Mouse (Mus musculus) MEL (cell line): ENCODE results near the gene Tmem63a. TPM values are rescaled to one million over a fixed set of nuclear protein-coding genes. Genes with fewer than 3 reads are reported as not detected.

Experiments
- DNase-seq: peaks from one replicate; pipeline ENCODE4 v3.0.0; 2011; ENCODE audit warnings: low read depth, low spot score
- H3K27ac ChIP-seq: 2 replicates; pipeline ENCODE4 v1.5.1; 2012; ENCODE audit warnings: low read depth, mild to moderate bottlenecking, control low read depth, low read length, moderate library complexity; ENCODE audit not compliant: control insufficient read depth
- H3K27me3 ChIP-seq, 2 experiments: fragments of 150-350 bp in 1 of 2; sonication (generic) in 1 of 2; 2 replicates each; pipeline ENCODE4 v1.6.1; 2012; ENCODE audit warnings: low read length in 2 of 2, mild to moderate bottlenecking in 2 of 2, improper control_type of control experiment in 1 of 2, moderate library complexity in 1 of 2; ENCODE audit not compliant: insufficient read depth in 2 of 2, control insufficient read depth in 1 of 2
- H3K36me3 ChIP-seq, 2 experiments: 2 replicates each; pipeline ENCODE4 v1.6.1; 2012 to 2014; ENCODE audit warnings: low read length in 2 of 2, improper control_type of control experiment in 1 of 2, inconsistent platforms in 1 of 2, mild to moderate bottlenecking in 1 of 2; ENCODE audit not compliant: insufficient read depth in 2 of 2, control insufficient read depth in 1 of 2
- H3K4me1 ChIP-seq, 2 experiments: fragments of 150-350 bp in 1 of 2; sonication (generic) in 1 of 2; 2 replicates each; pipeline ENCODE4 v1.6.1; 2012; ENCODE audit warnings: low read length in 2 of 2, improper control_type of control experiment in 1 of 2, mild to moderate bottlenecking in 1 of 2; ENCODE audit not compliant: insufficient read depth in 2 of 2, control insufficient read depth in 1 of 2
- H3K4me3 ChIP-seq, 2 experiments: fragments of 150-350 bp in 1 of 2; sonication (generic) in 1 of 2; 2 replicates each; pipeline ENCODE4 v1.5.1; 2012; ENCODE audit warnings: low read depth in 2 of 2, low read length in 2 of 2, mild to moderate bottlenecking in 2 of 2, moderate library complexity in 2 of 2, control low read depth in 1 of 2, improper control_type of control experiment in 1 of 2; ENCODE audit not compliant: control insufficient read depth in 1 of 2, insufficient read depth in 1 of 2
- H3K79me2 ChIP-seq: 2 replicates; pipeline ENCODE4 v1.6.1; 2012; ENCODE audit warnings: mild to moderate bottlenecking, low read length, moderate library complexity; ENCODE audit not compliant: control insufficient read depth, poor library complexity, insufficient read depth
- H3K9ac ChIP-seq: 2 replicates; pipeline ENCODE4 v1.6.1; 2012; ENCODE audit warnings: low read depth, mild to moderate bottlenecking, control low read depth, low read length, moderate library complexity; ENCODE audit not compliant: control insufficient read depth, poor library complexity, severe bottlenecking
- H3K9me3 ChIP-seq: fragments of 150-350 bp; sonication (generic); replicated peaks from 2 replicates; pipeline ENCODE4 v1.6.1; 2012; ENCODE audit warnings: mild to moderate bottlenecking, low read length, improper control_type of control experiment, moderate library complexity; ENCODE audit not compliant: insufficient read depth
- BHLHE40 ChIP-seq: IDR thresholded peaks from 2 replicates; pipeline ENCODE4 v1.6.1; 2012; ENCODE audit warnings: low read depth, mild to moderate bottlenecking, inconsistent platforms, low read length, improper control_type of control experiment, borderline replicate concordance
- CHD2 ChIP-seq: IDR thresholded peaks from 2 replicates; pipeline ENCODE4 v1.6.1; 2011; ENCODE audit warnings: low read length, improper control_type of control experiment
- CTCF ChIP-seq, 3 experiments: IDR thresholded peaks in 2 of 3; conservative IDR thresholded peaks in 1 of 3; 2 replicates each; pipeline ENCODE4 v1.5.1; 2011 to 2012; ENCODE audit warnings: low read length in 3 of 3, low read depth in 2 of 3, mild to moderate bottlenecking in 2 of 3, improper control_type of control experiment in 1 of 3, inconsistent platforms in 1 of 3, mixed read lengths in 1 of 3, moderate library complexity in 1 of 3; ENCODE audit not compliant: control insufficient read depth in 1 of 3, insufficient read depth in 1 of 3, poor library complexity in 1 of 3, severe bottlenecking in 1 of 3
- ELF1 ChIP-seq: IDR thresholded peaks from 2 replicates; pipeline ENCODE4 v1.6.1; 2014; ENCODE audit warnings: low read depth, mild to moderate bottlenecking, inconsistent platforms, low read length, improper control_type of control experiment, moderate library complexity
- EP300 ChIP-seq, 2 experiments: IDR thresholded peaks; 2 replicates each; pipeline ENCODE4 v1.6.1; 2011; ENCODE audit warnings: improper control_type of control experiment in 2 of 2, low read length in 2 of 2, low read depth in 1 of 2, mild to moderate bottlenecking in 1 of 2
- GABPA ChIP-seq: IDR thresholded peaks from 2 replicates; pipeline ENCODE4 v1.6.1; 2012; ENCODE audit warnings: low read depth, mild to moderate bottlenecking, inconsistent platforms, low read length, improper control_type of control experiment, moderate library complexity
- GATA1 ChIP-seq: IDR thresholded peaks from 2 replicates; pipeline ENCODE4 v1.6.1; 2011; ENCODE audit warnings: low read depth, low read length, improper control_type of control experiment
- HCFC1 ChIP-seq: IDR thresholded peaks from 2 replicates; pipeline ENCODE4 v1.6.1; 2012; ENCODE audit warnings: low read depth, mild to moderate bottlenecking, inconsistent platforms, low read length, improper control_type of control experiment, moderate library complexity
- JUND ChIP-seq: IDR thresholded peaks from 2 replicates; pipeline ENCODE4 v1.6.1; 2011; ENCODE audit warnings: low read depth, mild to moderate bottlenecking, improper control_type of control experiment, low read length
- KAT2A ChIP-seq: conservative IDR thresholded peaks from 2 replicates; pipeline ENCODE4 v1.6.1; 2012; ENCODE audit warnings: low read depth, low read length, improper control_type of control experiment, inconsistent platforms
- MAFK ChIP-seq: IDR thresholded peaks from 2 replicates; pipeline ENCODE4 v1.6.1; 2011; ENCODE audit warnings: low read depth, mild to moderate bottlenecking, low read length, improper control_type of control experiment, borderline replicate concordance
- MAZ ChIP-seq: IDR thresholded peaks from 2 replicates; pipeline ENCODE4 v1.6.1; 2012; ENCODE audit warnings: low read depth, mild to moderate bottlenecking, inconsistent platforms, low read length, improper control_type of control experiment
- MEF2A ChIP-seq: IDR thresholded peaks from 2 replicates; pipeline ENCODE4 v1.6.1; 2014; ENCODE audit warnings: low read depth, mild to moderate bottlenecking, inconsistent platforms, low read length, improper control_type of control experiment; ENCODE audit not compliant: poor library complexity, insufficient replicate concordance, severe bottlenecking; ENCODE audit errors: extremely low read depth
- MXI1 ChIP-seq: IDR thresholded peaks from 2 replicates; pipeline ENCODE4 v1.6.1; 2011; ENCODE audit warnings: mild to moderate bottlenecking, low read depth, low read length, improper control_type of control experiment
- MYB ChIP-seq: IDR thresholded peaks from 2 replicates; pipeline ENCODE4 v1.6.1; 2011; ENCODE audit warnings: mild to moderate bottlenecking, low read depth, low read length, improper control_type of control experiment
- MYC ChIP-seq: IDR thresholded peaks from 2 replicates; pipeline ENCODE4 v1.6.1; 2011; ENCODE audit warnings: low read depth, mild to moderate bottlenecking, low read length, improper control_type of control experiment, moderate library complexity
- NELFE ChIP-seq: IDR thresholded peaks from 2 replicates; pipeline ENCODE4 v1.6.1; 2011; ENCODE audit warnings: low read depth, low read length, improper control_type of control experiment
- NRF1 ChIP-seq: IDR thresholded peaks from 2 replicates; pipeline ENCODE4 v1.6.1; 2014; ENCODE audit warnings: low read depth, mild to moderate bottlenecking, inconsistent platforms, low read length, improper control_type of control experiment, moderate library complexity; ENCODE audit not compliant: poor library complexity, insufficient read depth, severe bottlenecking
- POLR2AphosphoS2 ChIP-seq: IDR thresholded peaks from 2 replicates; pipeline ENCODE4 v1.6.1; 2011; ENCODE audit warnings: low read length, improper control_type of control experiment
- POLR2AphosphoS5 ChIP-seq: IDR thresholded peaks from 2 replicates; pipeline ENCODE4 v1.6.1; 2012; ENCODE audit warnings: low read depth, borderline replicate concordance, mild to moderate bottlenecking, inconsistent platforms, low read length, moderate library complexity, mixed read lengths
- RAD21 ChIP-seq: IDR thresholded peaks from 2 replicates; pipeline ENCODE4 v1.6.1; 2011; ENCODE audit warnings: mild to moderate bottlenecking, low read depth, low read length, improper control_type of control experiment
- RCOR1 ChIP-seq: IDR thresholded peaks from 2 replicates; pipeline ENCODE4 v1.6.1; 2012; ENCODE audit warnings: low read depth, mild to moderate bottlenecking, inconsistent platforms, low read length, improper control_type of control experiment
- SIN3A ChIP-seq: IDR thresholded peaks from 2 replicates; pipeline ENCODE4 v1.6.1; 2012; ENCODE audit warnings: low read length, improper control_type of control experiment, inconsistent platforms
- TAL1 ChIP-seq: IDR thresholded peaks from 2 replicates; pipeline ENCODE4 v1.6.1; 2012; ENCODE audit warnings: mild to moderate bottlenecking, inconsistent platforms, low read length, moderate library complexity, mixed read lengths
- TBP ChIP-seq: IDR thresholded peaks from 2 replicates; pipeline ENCODE4 v1.8.0; 2011; ENCODE audit warnings: low read depth, low read length, improper control_type of control experiment
- TCF12 ChIP-seq: IDR thresholded peaks from 2 replicates; pipeline ENCODE4 v1.6.1; 2014; ENCODE audit warnings: low read depth, mild to moderate bottlenecking, inconsistent platforms, low read length, improper control_type of control experiment, moderate library complexity
- UBTF ChIP-seq: IDR thresholded peaks from 2 replicates; pipeline ENCODE4 v1.6.1; 2012; ENCODE audit warnings: low read depth, mild to moderate bottlenecking, inconsistent platforms, low read length, improper control_type of control experiment, moderate library complexity, borderline replicate concordance; ENCODE audit not compliant: insufficient read depth
- USF1 ChIP-seq: IDR thresholded peaks from 2 replicates; pipeline ENCODE4 v1.6.1; 2014; ENCODE audit warnings: low read depth, mild to moderate bottlenecking, inconsistent platforms, low read length, improper control_type of control experiment, moderate library complexity
- ZC3H11A ChIP-seq: IDR thresholded peaks from 2 replicates; pipeline ENCODE4 v1.6.1; 2012; ENCODE audit warnings: low read depth, mild to moderate bottlenecking, inconsistent platforms, low read length, improper control_type of control experiment
- ZKSCAN1 ChIP-seq: IDR thresholded peaks from 2 replicates; pipeline ENCODE4 v1.6.1; 2012; ENCODE audit warnings: low read depth, mild to moderate bottlenecking, inconsistent platforms, low read length, improper control_type of control experiment, moderate library complexity
- ZMIZ1 ChIP-seq: IDR thresholded peaks from 2 replicates; pipeline ENCODE4 v1.6.1; 2012; ENCODE audit warnings: low read depth, mild to moderate bottlenecking, inconsistent platforms, low read length, improper control_type of control experiment, moderate library complexity
- polyA plus RNA-seq, 2 experiments: library from polyadenylated mRNA; stranded (reverse) in 1 of 2; unstranded in 1 of 2; fragments of >175 nt in 1 of 2; fragments of >200 nt in 1 of 2; gene quantifications; 2 replicates each; pipeline versions ENCODE4 v1.2.1 to v1.2.4; 2012; ENCODE audit warnings: low replicate concordance in 2 of 2, low read depth in 1 of 2; ENCODE audit not compliant: insufficient read length in 2 of 2, insufficient read depth in 1 of 2, missing spikeins in 1 of 2
- total RNA-seq: library from RNA; depleted of rRNA; stranded (reverse); fragments of 300-350 nt; gene quantifications from 2 replicates; pipeline ENCODE4 v1.2.3, GENCODE M21; 2012

Gene Tmem63a
- total and polyA plus RNA-seq, 3 experiments, result 7.7 to 12.8 TPM; not detected in 1

DNA sequence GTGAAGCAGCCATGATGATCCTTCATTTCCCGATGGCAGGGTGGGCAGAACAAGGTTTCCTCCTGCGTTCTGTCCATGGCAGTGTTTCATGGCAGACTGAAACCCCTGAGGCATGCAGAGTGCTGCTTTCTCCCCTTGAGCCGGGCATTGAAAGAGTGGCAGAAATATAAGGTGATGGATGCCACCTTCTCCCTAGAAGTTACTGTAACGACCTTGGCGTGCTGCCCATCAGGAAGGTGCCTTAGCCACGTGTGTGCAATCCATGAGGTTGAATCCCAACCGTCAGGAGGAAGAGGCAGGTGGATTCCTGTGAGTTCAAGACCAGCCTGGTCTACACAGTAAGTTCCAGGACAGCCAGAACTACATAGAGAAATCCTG is 79.3 kb downstream of the Tmem63a start:
- no peak overlapping the region for H3K4me3 ChIP-seq
- H3K9me3 ChIP-seq, result no peaks in the 10 kb centered on the region
- H3K27ac ChIP-seq, result no peak overlapping the region
- H3K36me3 ChIP-seq, result no peaks in the 10 kb centered on the region
- TF ChIP-seq SIN3A (no peak), RCOR1 (no peak), NRF1 (no peak), BHLHE40 (no peak), HCFC1 (no peak), RAD21 (no peak), NELFE (no peak), UBTF (no peak), USF1 (no peak), MXI1 (no peak), MYB (no peak), ZC3H11A (no peak), TBP (no peak), TCF12 (no peak), GATA1 (no peak), ELF1 (no peak), EP300 (IDR thresholded peaks at IDR 0.05; ENCODE audit: low read depth in 1 of 2, low read length in 2 of 2) (no peak), MEF2A (no peak)
- no peaks in the 10 kb centered on the region for H3K27me3 ChIP-seq
- no peaks in the 10 kb centered on the region for H3K4me1 ChIP-seq
- DNase-seq, result no peak
- no peaks in the 10 kb centered on the region for H3K79me2 ChIP-seq
- no peak overlapping the region for H3K9ac ChIP-seq

DNA sequence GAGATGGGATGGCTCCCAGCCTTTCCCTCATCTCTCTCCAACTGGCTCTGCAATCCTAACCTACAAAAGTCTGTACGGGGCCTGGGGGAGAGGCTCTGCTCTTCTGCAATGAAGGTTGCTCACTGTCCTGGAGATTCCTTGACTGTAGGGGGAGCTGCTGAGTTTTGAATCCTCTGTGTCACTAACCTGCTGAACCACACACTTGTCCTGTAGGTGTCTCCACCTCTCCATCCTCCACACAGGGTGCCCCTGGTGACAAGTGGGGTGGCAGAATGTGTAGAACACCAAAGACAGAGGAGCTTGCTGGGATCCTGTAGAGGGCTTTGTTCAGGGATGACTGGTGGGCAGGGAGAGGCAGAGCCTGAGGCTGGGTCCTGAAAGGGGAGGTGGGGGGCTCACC is 80.1 kb downstream of the Tmem63a start:
- no peak overlapping the region for H3K9ac ChIP-seq
- DNase-seq, result peak; percentile 88
- H3K79me2 ChIP-seq, result no peaks in the 10 kb centered on the region
- no peak overlapping the region for H3K27ac ChIP-seq
- H3K27me3 ChIP-seq, result no peaks in the 10 kb centered on the region
- H3K4me1 ChIP-seq, result no peaks in the 10 kb centered on the region
- H3K36me3 ChIP-seq, result no peaks in the 10 kb centered on the region
- no peaks in the 10 kb centered on the region for H3K9me3 ChIP-seq
- H3K4me3 ChIP-seq, result no peak overlapping the region
- TF ChIP-seq ZKSCAN1 (no peak), ZC3H11A (peak; percentile 83), GABPA (no peak), BHLHE40 (0 out of 2 replicates have a peak, but pooled peaks have one; percentile 4), POLR2AphosphoS2 (no peak), ZMIZ1 (no peak), CTCF (IDR thresholded peaks at IDR 0.05 in 2 of 3, conservative IDR thresholded peaks at IDR 0.05 in 1 of 3; ENCODE audit: control insufficient read depth in 1 of 3, insufficient read depth in 1 of 3, low read depth in 2 of 3, low read length in 3 of 3, poor library complexity in 1 of 3, severe bottlenecking in 1 of 3) (peak; percentile 78 to 98 (median 78)), MYC (no peak), UBTF (no peak), POLR2AphosphoS5 (no peak), TAL1 (no peak), JUND (no peak), TCF12 (no peak), SIN3A (peak; percentile 38; the same call in 1 of the 2 replicates), ELF1 (no peak), EP300 (IDR thresholded peaks at IDR 0.05; ENCODE audit: low read depth in 1 of 2, low read length in 2 of 2) (no peak), MAZ (0 out of 2 replicates have a peak, but pooled peaks have one; percentile 33), RCOR1 (no peak), CHD2 (no peak), MYB (no peak), MAFK (no peak), KAT2A (no peak), RAD21 (peak; percentile 89), MXI1 (no peak)
